Mouse (Mus musculus): Measurements from ENCODE around the gene Erbb4.

The Erbb4 gene

GRCm38 (mm10) chr1:68056494-68056893 is 1051.4 kb downstream of the Erbb4 start:
- no peak for DNase-seq (ENCODE audit: low spot score)

- DNase-seq (ENCODE audit: low spot score) = no peak
These were observed 1053.1 kb downstream of the Erbb4 start for GRCm38 (mm10) chr1:68054715-68055114.

GRCm38 (mm10) chr1:68049856-68050255 is 1058.0 kb downstream of the Erbb4 start:
- DNase-seq (ENCODE audit: low spot score) = no peak

- DNase-seq (ENCODE audit: low spot score) = no peak
These were observed 1060.7 kb downstream of the Erbb4 start for GRCm38 (mm10) chr1:68047139-68047538.

- no peak for DNase-seq (ENCODE audit: low spot score)
These were observed 1061.3 kb downstream of the Erbb4 start for GRCm38 (mm10) chr1:68046551-68046970.

GRCm38 (mm10) chr1:68024086-68024940 is 1083.5 kb downstream of the Erbb4 start:
- no peak for DNase-seq (ENCODE audit: low spot score)

GRCm38 (mm10) chr1:68020020-68020419 is 1087.8 kb downstream of the Erbb4 start:
- DNase-seq (ENCODE audit: low spot score) = no peak

GRCm38 (mm10) chr1:68019618-68020017 is 1088.2 kb downstream of the Erbb4 start:
- no peak for DNase-seq (ENCODE audit: low spot score)

Measured in urinary bladder, postnatal 10 days (tissue).